Mouse (Mus musculus) brain, embryonic 14.5 days (tissue): ENCODE measurements at regions not wholly inside any gene's neighbourhood (a gene's known extent, or its start where the extent isn't known, plus 50 kb on each side); places are given as distances from the start of the nearest gene placed in this dataset.

Experiments used
- CTCF ChIP-seq: fragments of 200-500 bp; IDR thresholded peaks from 2 replicates; pipeline ENCODE4 v1.5.1; 2012; ENCODE audit warnings: inconsistent platforms, mild to moderate bottlenecking, moderate library complexity, borderline replicate concordance; ENCODE audit not compliant: insufficient read depth, insufficient read length; ENCODE audit errors: extremely low read depth
- POLR2A ChIP-seq: fragments of 200-500 bp; IDR thresholded peaks from 2 replicates; pipeline ENCODE4 v1.6.1; 2012; ENCODE audit warnings: mild to moderate bottlenecking, inconsistent platforms, borderline replicate concordance; ENCODE audit not compliant: poor library complexity, insufficient read depth, insufficient read length, severe bottlenecking; ENCODE audit errors: extremely low read depth

GRCm38 (mm10) chr8:57249061-57249460 is 71.7 kb upstream of the Hand2 start:
- no peak for TF ChIP-seq CTCF
- no peak for TF ChIP-seq POLR2A
